Mouse (Mus musculus) stomach, postnatal 0 days (tissue): ENCODE results near the gene Itm2b.

Experiments used
- CTCF ChIP-seq: IDR thresholded peaks from 2 replicates; pipeline ENCODE4 v1.5.1; 2016; ENCODE audit warnings: antibody characterized with exemption, low read depth, mild to moderate bottlenecking, moderate library complexity
- EP300 ChIP-seq: optimal IDR thresholded peaks from 2 replicates; pipeline ENCODE3; 2016; ENCODE audit warnings: antibody characterized with exemption

DNA sequence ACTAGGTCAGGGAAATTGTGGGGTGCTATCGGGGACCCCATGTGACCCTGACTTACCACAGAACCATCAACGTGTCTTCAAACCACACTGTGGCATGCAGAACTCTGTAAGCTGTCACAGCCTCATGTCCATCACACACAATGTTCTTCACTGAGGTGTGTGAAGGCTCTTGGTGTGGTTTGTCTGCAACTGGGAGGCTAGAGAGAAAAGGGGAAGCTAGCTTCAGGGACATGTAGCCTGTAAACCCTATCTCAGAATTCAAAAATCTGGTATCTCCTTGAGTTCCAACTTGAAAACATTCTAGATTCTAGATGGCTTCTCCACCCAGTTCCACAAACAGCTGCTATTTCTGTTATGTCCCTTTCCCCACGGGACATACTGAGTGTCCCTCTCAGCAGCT, 45.5 kb downstream of the Itm2b start:
- TF ChIP-seq CTCF (no peak), EP300 (no peak)
